Mouse (Mus musculus) mature B cell (primary cell): ENCODE results near the gene AA986860.

Source experiments
- in situ Hi-C: fragments of 300-500 bp; cut with MboI; formaldehyde crosslinking; loops from 2 replicates; pipeline ENCODE4 v1.14.3; 2019

Gene AA986860

DNA sequence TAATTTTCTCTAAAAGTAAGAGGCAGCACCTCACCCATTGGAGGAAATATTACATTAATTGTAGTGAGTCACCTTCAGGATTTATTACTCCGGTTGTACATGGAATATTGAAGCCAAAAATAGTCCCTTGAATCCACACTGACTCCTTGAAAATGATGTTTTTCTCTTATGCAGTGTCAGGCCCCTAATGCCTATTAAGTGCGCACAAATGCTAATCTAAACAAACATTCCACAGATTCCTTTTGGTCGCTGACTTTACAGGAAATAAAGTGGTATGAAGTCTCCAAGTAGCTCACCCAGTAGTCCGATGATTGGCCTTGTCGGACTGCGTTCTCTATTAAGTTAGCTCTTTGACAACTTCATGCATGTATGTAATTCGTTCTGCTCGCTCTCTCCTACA, 3.1 kb downstream of the AA986860 start:
- in situ Hi-C loops, result no loop called here

GRCm38 (mm10) chr1:130737411-130737881, 5.7 kb downstream of the AA986860 start:
- in situ Hi-C loops, result no loop called here

GRCm38 (mm10) chr1:130737916-130738315, 6.1 kb downstream of the AA986860 start:
- in situ Hi-C loops, result no loop called here

DNA sequence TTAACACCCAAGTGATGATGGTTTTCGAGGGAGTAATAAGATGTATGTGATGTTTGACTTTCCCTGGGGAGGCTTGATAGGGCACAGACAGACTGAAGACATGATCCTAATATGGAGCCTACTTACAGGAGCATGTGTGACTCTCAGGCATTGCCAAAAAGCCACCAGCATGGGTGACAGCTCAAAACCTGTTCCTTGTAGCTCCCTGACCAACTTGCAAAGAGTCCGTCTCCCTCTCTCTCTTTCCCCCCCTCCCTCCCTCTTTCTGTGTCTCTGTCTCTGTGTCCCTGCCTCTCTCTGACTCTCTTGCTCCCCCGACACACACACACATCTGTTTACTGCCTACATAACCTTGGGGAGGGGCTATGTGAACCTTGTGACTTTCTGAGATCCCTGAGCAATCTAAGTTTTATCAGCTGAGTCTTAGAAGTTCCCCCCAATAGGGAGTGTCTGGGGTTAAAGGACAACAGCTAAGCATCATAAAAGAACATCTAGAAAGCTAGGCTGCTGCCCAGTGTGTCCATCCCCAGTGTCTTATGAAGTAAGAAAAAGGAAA, 6.9 kb downstream of the AA986860 start:
- in situ Hi-C loops, result no loop called here

DNA sequence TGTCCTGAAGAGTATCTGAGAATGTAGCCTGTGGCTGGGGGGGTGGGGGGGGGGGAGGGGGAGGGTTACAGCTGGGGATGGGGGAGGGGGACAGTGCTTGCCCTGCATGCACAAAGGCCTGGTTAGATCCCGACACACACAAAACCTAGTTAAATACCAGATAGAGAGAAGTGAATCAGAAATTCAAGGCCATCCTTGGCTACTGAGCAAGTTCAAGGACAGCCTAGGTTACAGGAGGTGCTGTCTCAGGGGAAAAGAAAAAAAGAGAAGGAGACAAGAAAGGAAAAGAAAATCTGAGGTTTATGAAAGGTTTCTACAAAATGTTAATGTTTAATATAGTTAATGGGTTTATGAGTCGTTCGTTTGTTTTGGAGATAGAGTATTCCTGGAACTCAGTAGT, 7.9 kb downstream of the AA986860 start:
- in situ Hi-C loops, result no loop called here

- in situ Hi-C loops, result no loop called here
Measured at GRCm38 (mm10) chr1:130740227-130740648, 8.5 kb downstream of the AA986860 start.

DNA sequence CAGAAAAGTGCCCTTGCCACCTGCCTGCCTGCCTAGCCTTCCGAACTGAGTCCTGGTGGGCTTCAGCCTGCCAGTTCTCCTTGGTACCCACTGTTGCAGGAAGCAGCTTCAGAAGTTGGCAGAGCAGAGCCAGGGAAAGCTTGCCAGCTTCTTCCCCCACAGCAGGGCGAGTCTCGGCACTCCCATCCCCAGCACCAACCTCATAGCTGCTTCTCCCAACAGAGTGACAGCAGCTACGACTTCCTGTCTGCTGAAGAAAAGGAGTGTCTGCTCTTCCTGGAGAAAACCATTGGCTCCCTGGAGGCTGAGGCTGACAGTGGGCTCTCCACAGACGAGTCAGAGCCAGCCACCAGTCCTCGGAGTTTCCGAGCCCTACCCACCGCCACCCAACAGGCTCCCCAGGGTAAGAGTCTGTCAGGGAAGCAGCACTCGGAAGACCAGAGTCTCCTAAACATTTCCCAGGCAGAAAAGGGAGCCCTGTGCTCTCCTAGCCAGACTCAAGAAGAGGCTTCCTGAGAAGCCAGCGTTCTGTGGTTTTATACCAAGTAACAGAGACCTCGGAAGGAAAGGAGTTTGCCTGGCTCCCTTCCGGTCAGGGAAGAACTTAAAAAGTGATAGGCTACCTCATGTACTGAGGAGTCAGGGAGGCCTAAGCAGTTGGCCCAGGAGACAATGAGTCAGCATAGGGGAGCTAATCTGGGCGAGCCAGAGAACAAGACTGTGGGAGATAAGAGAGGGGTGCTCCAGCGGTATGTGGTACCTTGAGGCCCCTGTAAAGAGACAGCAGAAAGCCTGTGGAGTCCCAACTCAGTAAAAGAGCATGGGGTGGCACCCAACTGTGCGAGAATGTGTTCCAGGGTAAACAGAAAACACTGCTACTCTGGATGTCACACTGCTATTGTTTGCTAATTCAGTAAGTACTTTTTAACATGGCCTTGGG, 9.3 kb downstream of the AA986860 start:
- in situ Hi-C loops, result no loop called here

GRCm38 (mm10) chr1:130742201-130742600, 10.4 kb downstream of the AA986860 start:
- in situ Hi-C loops, result no loop called here

DNA sequence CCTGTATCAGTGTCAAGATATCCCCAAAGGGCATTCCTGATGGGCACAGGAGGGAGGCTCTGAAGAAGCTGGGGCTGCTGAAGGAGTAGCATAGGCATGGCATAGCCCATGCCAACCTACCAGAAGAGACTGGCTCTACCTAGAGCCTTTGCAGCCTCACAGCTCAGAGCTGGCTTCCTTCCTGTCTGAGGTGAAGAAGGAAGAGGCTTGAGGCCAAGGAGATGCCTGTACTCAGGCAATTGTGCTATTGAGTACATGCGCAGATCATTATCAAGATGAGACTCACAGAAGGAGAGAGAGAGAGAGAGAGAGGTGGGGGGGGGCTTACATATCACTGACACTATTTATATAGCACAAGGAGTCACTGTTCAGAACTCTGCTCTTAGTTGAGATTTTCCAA, 12.0 kb downstream of the AA986860 start:
- in situ Hi-C loops, result no loop called here

DNA sequence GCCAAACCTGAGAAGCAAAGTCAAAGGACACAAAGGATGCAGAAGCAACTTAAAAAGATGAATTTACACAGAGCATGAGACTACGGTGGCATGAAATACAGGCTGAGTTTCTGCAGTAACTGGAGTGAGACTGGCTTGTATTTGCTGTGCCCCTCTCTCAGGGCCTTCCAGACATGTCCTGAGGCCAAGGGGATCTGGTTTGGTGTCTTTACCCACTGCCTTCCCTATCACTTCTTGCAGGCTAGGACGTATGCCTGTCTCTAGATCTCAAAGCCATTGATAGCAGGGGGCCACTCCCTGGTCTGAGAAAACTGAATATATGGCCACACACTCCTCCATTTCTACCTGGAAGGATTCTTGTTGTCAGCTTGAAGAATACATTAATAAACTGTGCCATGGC, 12.4 kb downstream of the AA986860 start:
- in situ Hi-C loops, result no loop called here

GRCm38 (mm10) chr1:130744961-130745360, 13.2 kb downstream of the AA986860 start:
- in situ Hi-C loops, result no loop called here

GRCm38 (mm10) chr1:130745591-130745990, 13.8 kb downstream of the AA986860 start:
- in situ Hi-C loops, result no loop called here

- in situ Hi-C loops, result no loop called here
Measured at GRCm38 (mm10) chr1:130746819-130747218, 15.0 kb downstream of the AA986860 start.

GRCm38 (mm10) chr1:130759689-130760088, 27.9 kb downstream of the AA986860 start:
- in situ Hi-C loops, result no loop called here

DNA sequence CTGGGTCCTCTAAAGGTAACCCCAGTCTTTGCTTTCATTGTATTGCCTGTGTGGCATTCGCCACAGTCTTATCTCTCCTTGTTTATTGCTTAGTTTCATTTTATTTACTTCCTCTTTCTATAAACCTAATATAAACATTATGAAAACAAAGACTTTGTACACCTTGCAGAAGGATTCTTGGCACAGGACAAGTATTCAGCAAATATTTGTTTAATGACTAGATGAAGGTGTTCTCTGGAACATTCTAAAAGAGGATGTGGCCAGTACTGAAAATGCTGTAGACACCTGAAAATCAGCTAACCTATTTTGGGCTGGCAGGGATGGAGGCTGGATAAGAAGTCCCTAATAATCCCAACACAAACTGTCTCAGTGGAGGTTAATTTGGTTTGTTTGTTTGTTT, 29.8 kb downstream of the AA986860 start:
- in situ Hi-C loops, result no loop called here

DNA sequence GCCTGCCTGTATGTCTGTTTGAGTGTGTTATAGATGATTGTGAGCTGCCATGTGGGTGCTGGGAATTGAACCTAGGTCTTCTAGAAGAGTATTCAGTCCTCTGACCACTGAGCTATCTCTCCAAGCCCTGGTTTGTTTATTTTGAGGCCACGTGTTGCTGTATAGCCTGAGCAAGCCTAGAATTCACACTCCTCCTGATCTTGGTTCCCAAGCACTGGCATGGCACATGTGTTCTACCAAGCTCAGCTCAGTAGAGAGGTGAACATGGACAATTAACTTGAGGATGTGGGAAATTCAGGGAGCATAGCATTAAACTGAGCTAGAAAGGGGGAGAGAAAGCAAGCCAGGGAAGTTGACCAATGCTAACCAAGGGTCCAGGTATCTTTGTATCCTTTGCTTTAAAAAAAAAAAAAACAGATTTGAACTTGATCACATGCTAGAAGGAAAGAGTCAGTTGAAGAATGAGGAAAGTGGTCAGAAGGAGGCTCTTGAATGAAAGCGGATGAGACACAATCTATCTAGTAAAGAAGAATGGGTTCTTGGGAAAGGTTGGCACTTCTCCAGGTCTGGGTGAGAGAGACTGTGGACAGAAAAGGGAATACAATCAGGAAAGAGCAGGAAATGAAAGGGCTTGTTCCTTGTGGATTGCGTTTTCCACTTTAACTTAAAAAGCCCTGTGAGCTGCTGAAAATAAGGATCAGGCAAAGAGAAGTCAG, 30.4 kb downstream of the AA986860 start:
- in situ Hi-C loops, result no loop called here

DNA sequence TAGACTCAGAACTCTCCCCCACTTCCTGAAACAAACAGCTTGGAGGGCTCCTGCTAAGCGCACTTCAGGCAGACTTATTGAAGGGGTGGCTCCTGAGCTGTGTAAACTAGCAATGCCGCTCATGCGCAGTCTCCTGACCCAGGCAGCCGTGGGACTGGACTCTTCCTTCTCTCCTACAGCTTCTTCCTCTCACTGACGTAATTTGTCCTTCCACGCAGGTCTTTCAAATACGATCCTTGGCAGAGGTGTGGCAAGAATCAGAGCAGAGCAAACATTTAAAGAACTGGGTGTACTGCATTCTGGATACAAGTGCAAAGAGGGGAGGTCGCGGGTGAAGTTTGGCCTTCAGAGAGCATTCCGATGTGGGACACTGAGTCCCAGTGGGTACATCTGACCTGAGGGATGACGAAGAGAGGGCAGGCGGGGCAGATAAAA, 32.3 kb downstream of the AA986860 start:
- in situ Hi-C loops, result no loop called here

DNA sequence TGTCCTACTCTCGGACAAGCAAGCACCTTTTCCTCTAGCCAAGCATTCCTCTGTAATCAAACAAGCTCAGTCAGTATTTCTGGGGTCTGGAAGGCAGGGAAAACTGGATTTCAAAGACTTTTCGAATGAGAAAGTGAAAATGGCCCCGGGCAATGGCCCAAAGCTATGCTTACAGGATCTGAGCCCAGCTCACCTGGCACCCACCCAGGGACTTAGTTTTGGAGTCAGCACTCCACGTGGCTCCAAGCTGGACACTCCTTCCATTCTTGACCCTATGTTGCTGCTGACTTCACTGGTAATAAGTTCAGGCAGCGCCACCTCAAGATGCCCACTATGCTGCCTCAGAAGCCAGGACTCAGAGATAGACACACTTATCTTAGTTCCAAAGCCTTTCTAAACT, 35.3 kb downstream of the AA986860 start:
- in situ Hi-C loops, result no loop called here

- in situ Hi-C loops, result no loop called here
Measured at GRCm38 (mm10) chr1:130769925-130770324, 38.1 kb downstream of the AA986860 start.

DNA sequence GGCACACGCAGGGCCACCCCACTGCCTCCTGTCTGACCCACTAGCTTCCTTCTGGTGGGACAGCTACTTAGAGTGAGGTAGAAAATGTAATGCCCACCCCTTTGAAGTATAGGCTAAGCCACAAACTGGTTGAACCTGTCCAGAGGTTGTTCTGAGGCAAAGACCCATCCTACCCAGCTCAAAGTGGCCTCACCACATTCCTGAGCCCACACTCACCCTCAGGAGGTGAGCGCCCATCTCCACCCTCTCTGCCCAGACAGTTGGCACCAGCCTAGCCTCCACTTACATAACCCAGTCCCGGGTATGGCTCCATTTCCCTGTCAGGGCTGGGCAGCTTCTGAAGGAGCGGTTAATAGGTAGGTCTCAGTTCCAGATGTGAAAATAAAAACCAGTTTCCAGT, 38.7 kb downstream of the AA986860 start:
- in situ Hi-C loops, result no loop called here

DNA sequence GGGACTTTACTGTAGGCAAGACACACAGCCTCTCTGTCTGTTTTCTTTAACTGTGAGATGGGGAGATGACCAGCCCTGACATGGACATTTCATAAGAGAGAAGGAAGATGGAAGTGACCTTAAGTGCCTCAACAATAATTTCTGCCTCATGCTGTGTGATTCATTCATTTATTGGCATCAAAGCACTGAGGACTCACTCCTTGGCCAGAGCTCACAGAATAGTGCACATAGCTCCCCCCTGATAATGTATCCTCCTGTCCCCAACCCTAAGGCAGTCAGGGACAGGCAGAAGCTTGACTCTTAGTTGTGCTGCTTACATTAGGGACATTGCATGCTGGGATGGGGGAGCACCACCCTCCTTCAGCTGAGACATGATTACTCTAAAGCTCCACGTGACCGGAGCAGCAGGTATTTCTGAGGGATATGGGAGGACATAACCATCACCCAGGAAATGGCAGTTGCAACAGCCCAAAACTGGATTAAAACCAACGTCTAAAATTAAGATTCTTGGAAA, 39.3 kb downstream of the AA986860 start:
- in situ Hi-C loops, result no loop called here

DNA sequence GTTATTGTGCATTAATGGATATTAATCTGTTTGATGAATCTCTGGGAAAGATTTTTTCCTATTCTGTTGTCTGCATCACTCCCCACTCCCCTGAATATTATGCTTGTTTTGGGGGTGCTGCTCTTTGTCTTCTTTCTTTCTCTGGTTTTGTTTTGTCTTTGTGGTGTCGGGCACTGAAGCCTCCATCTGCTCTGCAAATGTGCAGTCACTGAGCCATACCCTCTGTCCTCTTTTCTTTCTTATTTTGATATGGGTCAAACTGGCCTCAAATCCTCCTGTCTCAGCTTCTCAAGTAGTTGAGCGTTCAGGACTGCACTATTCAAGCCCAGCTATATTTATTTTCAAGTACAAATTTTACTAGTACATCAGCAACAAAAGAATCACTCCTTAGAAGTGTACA, 43.5 kb downstream of the AA986860 start:
- in situ Hi-C loops, result no loop called here
